Mouse (Mus musculus) cortical plate, adult 2 months (tissue): ENCODE measurements at regions not wholly inside any gene's neighbourhood (a gene's known extent, or its start where the extent isn't known, plus 50 kb on each side); places are given as distances from the start of the nearest gene placed in this dataset.

Source experiments
- CTCF ChIP-seq: fragments of 200-500 bp; IDR thresholded peaks from 2 replicates; pipeline ENCODE4 v1.5.1; 2011; ENCODE audit warnings: mild to moderate bottlenecking, control low read depth, low read length; ENCODE audit not compliant: insufficient read depth; ENCODE audit errors: extremely low read depth
- POLR2A ChIP-seq: fragments of 200-500 bp; IDR thresholded peaks from 2 replicates; pipeline ENCODE4 v1.6.1; 2011; ENCODE audit warnings: mild to moderate bottlenecking, low read length, control low read depth; ENCODE audit not compliant: insufficient read depth; ENCODE audit errors: extremely low read depth

- TF ChIP-seq POLR2A (no peak), CTCF (no peak)
These were observed 322.7 kb downstream of the Sorl1 start for GRCm38 (mm10) chr9:41801376-41801775.
